Mouse (Mus musculus) right cerebral cortex, postnatal 10 days (tissue): Measurements from ENCODE around the gene 1700025G04Rik.

Experiments
- DNase-seq, 2 experiments: peaks; one replicate each; pipeline ENCODE4 v3.0.0; 2021; ENCODE audit warnings: low spot score in 2 of 2

Gene 1700025G04Rik

GRCm38 (mm10) chr1:151900706-151901360 lies 189.1 kb downstream of the 1700025G04Rik start:
- no peak for DNase-seq

DNA sequence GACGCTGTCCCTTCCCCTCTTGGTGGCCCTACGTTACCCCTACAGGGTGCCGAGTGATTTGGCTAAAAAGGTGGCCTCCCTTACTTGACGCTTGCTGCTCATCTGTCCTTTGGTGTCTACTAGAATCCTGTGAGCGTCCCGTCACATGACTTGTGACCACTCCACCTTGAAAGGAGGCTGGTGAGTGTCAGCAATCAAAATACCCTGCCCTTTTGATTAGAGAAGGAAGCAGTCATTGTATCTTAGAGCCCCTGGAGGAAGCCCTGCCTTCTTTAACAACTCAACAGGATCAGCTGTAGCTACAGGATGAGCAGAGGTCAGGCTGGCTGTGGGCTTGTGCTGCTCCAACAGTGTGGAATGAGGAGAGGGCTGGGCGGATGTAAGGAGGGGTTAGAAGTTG lies 190.0 kb downstream of the 1700025G04Rik start:
- no peak for DNase-seq

- DNase-seq = no peak
Measured at GRCm38 (mm10) chr1:151895406-151895805, 194.5 kb downstream of the 1700025G04Rik start.

DNA sequence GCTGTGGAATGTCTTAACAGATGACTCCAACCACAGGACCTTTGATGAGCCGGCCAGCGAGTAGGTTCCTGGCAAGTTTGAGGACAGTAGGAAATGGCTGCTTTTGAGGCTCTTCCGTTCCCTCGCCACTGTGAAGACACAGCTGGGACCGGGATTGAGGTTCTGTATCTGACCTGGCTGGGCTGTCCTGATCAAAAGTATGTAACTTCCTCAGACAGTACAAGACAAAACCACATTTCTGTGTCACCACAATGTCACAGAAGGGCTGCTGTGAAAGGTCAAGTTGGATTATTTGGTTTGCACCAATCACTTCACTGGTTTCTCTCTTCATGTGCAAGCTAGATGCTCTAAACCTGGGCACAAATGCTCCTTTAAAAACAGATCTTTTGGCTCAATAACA lies 195.9 kb downstream of the 1700025G04Rik start:
- DNase-seq = no peak

- DNase-seq = no peak
Measured at GRCm38 (mm10) chr1:151892008-151892407, 197.9 kb downstream of the 1700025G04Rik start.

DNA sequence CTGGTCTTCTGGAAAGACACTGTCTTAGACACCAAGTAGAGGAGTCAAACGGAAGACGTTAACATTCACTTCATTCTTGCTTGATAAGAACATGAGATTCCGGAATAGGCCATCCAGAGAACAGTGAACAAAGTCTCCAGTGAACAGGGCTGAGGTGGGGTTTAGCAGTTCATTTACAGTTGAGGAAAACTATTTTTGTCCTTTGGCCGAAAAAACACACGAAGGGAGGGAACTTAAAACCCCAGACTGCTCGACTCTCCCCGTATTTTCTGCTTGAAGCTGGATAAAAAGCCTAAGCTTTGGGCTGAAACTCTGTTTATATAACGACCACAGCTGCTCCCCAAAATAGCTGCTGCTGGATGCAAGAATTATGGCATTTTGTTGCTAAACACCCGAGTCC lies 198.7 kb downstream of the 1700025G04Rik start:
- no peak for DNase-seq

DNA sequence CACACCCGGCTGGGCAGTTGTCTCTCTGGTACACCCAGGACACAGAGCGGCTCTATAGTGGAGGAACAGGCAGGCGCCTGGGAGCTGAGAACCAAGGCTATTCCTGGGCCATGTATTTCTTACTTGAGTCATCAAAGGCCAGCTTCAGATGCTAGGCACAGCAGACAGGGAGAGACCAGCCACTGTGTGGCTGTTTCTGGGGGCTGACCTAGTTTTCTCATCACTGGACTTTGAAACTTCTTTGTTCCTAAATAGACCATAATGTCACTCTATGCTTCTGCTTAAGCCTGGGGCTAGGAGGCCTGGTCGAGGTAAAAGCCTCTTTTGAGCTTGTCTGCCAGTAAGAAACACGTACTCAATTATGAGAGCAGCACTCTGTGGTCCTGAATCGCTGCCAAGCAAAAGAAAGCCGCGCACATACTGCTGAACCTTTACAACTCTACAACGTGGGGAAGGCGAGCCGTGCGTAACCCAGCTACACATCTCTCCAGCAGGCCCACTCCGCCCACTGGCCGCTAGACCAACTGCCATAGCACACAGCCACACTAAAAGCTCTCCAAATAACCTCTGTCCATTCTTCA lies 199.8 kb downstream of the 1700025G04Rik start:
- peak; percentile 65 to 75 for DNase-seq

- DNase-seq = no peak
Measured at GRCm38 (mm10) chr1:151887631-151888030, 202.3 kb downstream of the 1700025G04Rik start.

- no peak for DNase-seq
Measured at GRCm38 (mm10) chr1:151887126-151887525, 202.8 kb downstream of the 1700025G04Rik start.

- DNase-seq = no peak
Measured at GRCm38 (mm10) chr1:151886171-151886570, 203.8 kb downstream of the 1700025G04Rik start.

DNA sequence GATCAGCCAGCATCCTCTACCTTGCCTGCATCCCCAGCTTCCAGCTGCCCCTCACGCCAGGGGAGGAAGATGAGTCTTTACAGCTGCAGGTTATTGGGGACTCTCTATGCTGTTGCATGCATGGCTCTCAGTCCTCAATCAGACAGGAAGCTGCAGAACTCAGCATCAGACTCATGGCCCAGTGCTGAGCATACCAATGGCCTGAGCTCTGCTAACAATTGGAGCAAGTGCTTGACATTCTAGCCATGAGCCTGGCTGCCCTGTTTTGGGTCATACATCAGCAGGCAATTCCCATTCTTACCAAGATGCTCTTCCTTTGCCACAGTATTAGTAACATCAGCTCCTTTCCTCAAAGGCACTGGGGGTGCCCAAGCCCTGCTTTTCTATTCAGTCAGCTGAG lies 208.7 kb downstream of the 1700025G04Rik start:
- no peak for DNase-seq

DNA sequence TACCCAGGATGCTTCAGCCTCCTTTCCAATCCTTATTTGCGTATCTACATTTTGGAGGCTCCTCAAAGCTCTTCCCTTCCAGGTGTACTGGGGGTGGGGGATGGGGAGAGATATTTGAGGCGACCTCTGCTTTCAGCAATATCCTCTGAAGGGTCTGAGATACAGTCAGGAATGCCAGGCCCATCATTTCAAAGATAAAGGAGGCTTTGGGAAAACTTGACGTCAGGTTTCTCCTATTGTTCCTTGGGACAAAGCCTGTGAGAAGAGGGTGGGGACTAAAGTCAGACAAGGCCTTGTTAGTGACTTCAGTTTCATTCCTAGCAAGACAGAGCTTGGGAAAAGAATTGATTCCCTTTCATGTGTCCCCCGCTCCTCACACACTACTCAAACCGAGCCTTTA lies 209.2 kb downstream of the 1700025G04Rik start:
- DNase-seq = no peak

DNA sequence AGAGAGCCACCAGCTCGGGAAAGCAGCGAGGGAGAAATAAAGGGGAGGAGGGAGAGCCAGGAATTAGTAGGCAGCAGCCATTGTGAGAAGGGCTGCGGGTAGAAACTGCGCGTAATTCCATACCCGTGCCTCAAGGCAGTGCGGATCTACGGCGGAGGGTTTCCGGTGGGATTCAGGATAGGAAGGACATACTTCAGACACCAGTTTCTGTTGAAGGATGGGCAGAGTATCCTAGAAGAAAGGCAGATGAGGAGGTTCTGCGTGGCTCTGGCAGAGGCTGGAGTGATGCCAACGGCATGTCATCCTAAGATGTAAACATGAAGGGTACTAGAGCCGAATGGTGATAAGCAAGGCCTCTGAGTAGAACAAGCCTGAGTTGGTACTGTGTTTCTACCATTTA lies 210.0 kb downstream of the 1700025G04Rik start:
- DNase-seq = peak in 1 of 2 experiments; percentile 25

DNA sequence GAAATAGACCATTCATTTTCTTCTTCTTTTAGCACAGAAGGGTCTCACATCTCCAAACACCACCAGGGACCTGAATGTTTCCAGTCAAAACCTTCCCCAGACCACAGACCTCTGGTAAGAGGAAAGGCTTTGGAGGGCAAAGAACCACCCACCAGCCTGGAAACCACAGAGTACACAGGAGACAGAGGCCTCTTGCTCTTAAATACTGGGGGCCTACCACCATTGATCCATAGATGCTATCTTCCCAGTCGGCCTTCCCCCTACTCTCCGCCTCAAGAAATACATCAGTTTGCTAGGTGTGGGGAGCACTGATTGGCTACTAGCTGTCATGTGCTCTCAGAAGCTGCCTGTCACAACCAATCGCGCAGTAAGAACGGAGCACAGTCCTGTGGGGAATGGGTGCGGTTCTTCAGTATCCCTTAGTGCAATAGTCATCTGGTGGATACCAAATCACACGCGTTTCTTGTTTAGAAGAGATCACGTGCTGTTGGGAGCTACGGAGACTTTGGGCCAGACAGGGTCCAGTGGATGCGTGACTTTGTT lies 210.5 kb downstream of the 1700025G04Rik start:
- DNase-seq = peak in 1 of 2 experiments; percentile 23

GRCm38 (mm10) chr1:151878411-151878810 lies 211.5 kb downstream of the 1700025G04Rik start:
- no peak for DNase-seq

DNA sequence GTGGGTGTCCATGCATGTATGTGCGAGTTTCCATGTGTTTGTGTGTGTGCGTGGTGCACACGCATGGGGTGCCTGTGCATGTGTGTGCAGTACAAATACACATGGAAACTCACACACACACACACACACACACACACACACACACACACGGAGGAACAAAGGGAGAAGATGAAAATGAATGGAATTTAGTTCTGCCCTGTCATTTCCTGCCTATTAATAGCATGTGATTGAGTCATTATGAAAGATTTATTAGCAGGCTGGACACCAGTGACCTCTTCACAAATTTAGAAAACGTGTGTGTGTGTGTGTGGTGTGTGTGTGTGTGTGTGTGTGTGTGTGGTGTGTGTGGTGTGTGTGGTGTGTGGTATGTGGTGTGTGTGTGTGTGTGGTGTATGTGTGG lies 217.0 kb downstream of the 1700025G04Rik start:
- no peak for DNase-seq

- no peak for DNase-seq
Measured at GRCm38 (mm10) chr1:151864326-151864725, 225.6 kb downstream of the 1700025G04Rik start.

DNA sequence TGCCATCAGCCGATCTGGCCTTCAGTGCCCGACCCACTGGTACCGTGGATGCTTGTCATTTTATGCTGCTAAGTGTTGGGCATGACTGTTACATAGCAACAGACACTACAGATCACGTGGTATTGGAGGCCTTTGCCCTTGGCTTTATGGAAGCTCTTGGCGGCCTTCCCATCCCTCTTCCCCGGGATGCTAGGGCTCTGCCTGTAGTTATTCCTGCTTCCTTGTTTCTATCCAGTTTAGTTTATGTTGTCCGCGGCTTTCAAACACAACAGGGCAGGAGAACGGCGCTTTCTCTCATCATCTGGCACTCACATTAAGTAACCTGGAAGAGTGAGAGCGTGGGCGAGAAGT lies 226.2 kb downstream of the 1700025G04Rik start:
- no peak for DNase-seq

DNA sequence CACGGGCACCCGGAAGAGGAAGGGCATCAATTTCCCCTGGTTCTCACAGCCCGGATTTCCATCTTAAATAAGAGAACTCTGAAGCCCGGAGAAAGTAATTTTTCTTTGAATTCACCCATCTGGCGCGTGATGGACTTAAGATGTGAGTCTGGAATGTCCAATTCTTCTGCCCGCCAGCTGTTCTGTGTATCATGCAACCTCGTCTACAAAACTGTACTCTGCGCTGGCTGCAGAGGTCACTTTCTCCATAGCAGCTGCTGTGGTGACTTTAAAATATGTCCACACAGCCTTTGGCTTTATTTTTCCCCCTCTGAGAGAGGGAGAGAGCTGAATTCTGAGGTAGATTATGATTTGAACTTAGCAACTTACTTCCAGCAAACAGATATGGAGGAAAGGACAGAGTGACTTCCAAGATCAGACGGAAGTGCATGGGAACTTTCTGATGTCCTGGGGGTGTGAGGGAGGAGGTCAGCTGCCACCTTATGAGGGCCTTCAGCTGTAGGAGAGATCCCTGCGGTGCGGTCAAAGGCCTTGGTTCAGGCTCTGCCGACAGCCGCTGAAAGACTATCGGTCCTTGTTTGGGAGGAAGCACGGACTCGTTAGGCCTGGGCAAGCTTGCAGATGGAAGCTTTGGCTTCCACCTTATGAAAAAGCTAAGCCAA lies 226.7 kb downstream of the 1700025G04Rik start:
- no peak for DNase-seq

DNA sequence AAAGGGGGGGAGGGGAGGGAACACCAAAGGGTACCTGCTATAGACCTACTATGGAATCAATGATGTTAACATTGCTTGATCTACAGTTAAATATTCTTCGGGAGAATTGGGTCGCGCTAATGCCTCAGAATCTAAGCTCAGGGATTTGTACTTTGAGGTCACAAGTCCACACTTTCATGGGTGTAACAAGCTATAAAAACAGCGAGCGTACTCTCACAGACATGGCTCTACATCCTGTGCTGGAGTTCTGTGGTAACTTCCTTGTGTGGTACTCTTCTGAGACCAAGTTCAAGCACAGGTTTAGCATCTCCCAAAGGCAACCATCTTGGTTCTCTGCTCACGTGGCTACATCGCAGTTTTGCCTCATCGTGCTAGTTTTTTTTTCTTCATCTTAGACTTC lies 227.8 kb downstream of the 1700025G04Rik start:
- no peak for DNase-seq

- DNase-seq = no peak
Measured at GRCm38 (mm10) chr1:151861334-151861995, 228.5 kb downstream of the 1700025G04Rik start.

DNA sequence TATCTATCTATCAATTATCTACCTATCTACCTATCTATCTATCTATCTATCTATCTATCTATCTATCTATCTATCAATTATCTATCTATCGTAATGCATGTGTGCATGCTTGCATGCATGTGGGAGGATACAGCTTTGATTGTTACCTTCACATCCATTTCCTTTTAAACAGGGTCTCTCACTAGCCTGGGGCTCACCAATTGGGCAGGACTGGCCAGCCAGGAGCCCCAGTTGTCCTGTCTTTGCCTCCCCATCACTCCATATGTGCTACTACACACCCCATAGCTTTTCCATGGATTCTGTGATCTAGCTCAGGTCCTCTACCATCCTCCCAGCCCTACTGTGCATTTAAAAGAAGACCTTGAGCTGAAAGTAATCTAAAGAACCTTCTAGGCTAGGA lies 231.5 kb downstream of the 1700025G04Rik start:
- DNase-seq = no peak
